Mouse (Mus musculus): ENCODE data around the gene Dhx9. TPM values are rescaled to one million over a fixed set of nuclear protein-coding genes. Genes with fewer than 3 reads are reported as not detected.
"Not testable (repeated sequence)": the region's sequence is repeated elsewhere in the genome, so short reads cannot be mapped to it uniquely, and the experiment has no call there.

Gene Dhx9
- polyA plus RNA-seq, 1 experiment, result 32.5 TPM

GRCm38 (mm10) chr1:153486767-153487499, 527 bp downstream of the Dhx9 start:
- peak overlapping the region; percentile 97 for H3K4me3 ChIP-seq (ENCODE audit: control insufficient read depth, low read depth, low read length)
- no peaks in the 10 kb centered on the region for H3K36me3 ChIP-seq (ENCODE audit: control insufficient read depth, insufficient read depth, low read length)
- TF ChIP-seq CTCF (IDR thresholded peaks at IDR 0.05; ENCODE audit: control insufficient read depth, insufficient read depth, insufficient replicate concordance, low read depth, low read length) (no peak), POLR2A (IDR thresholded peaks at IDR 0.05; ENCODE audit: control insufficient read depth, low read depth, low read length) (peak; percentile 54)
- peaks cover 6% of the 10 kb centered on the region for H3K4me1 ChIP-seq (ENCODE audit: control insufficient read depth, insufficient read depth, low read length)
- peak overlapping the region; percentile 97 for H3K27ac ChIP-seq (ENCODE audit: control insufficient read depth, insufficient read depth, low read depth, low read length)
- no peaks in the 10 kb centered on the region for H3K27me3 ChIP-seq (ENCODE audit: control insufficient read depth, insufficient read depth, low read length)

DNA sequence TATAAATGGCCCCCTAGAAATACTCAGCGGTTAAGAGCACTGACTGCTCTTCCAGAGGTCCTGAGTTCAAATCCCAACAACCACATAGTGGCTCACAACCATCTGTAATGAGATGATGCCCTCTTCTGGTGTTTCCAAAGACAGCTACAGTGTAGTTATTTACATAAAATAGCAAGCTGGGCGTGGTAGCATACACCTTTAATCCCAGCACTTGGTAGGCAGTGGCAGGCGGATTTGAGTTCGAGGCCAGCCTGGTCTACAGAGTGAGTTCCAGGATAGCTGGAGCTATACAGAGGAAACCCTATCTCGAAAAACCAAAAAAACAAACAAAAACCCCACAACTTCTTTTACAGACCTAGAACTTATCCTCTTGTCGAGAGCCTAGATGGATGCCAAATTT, 1.3 kb downstream of the Dhx9 start:
- not testable (repeated sequence) for H3K27ac ChIP-seq (ENCODE audit: control insufficient read depth, insufficient read depth, low read depth, low read length); H3K27me3 ChIP-seq (ENCODE audit: control insufficient read depth, insufficient read depth, low read length); H3K36me3 ChIP-seq (ENCODE audit: control insufficient read depth, insufficient read depth, low read length); H3K4me1 ChIP-seq (ENCODE audit: control insufficient read depth, insufficient read depth, low read length)
- H3K4me3 ChIP-seq (ENCODE audit: control insufficient read depth, low read depth, low read length), result peak overlapping the region; percentile 97

DNA sequence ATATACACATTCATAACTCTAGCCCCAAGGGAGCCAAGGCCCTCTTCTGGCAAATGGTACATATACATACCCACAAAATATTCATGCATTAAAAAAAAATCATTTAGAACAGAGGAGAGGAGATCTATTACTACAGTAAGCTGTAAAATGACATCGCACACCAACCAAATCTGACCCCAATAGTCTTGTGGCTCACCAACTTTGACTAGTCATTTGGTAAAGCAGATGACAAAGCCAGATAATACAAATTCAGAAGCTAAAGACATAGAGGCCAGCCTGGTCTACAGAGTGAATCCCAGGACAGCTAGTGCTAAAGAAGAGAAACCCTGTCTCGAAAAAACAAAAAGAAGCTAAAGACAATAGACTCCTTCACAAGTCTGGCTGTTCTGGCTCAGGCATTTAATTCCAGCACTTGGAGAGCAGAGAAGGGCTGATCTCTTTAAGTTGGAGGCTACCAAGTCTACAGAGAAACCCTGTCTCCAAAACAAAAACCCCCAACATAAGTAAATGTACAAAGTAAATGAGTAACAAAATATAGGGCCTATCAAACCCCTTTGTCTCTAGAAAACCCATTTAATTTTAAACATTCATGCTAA, 2.2 kb downstream of the Dhx9 start:
- Histone ChIP-seq H3K4me3 (ENCODE audit: control insufficient read depth, low read depth, low read length) (no peak overlapping the region; the same call in 1 of the 2 replicates), H3K27me3 (ENCODE audit: control insufficient read depth, insufficient read depth, low read length) (no peaks in the 10 kb centered on the region), H3K4me1 (ENCODE audit: control insufficient read depth, insufficient read depth, low read length) (peaks cover 6% of the 10 kb centered on the region), H3K27ac (ENCODE audit: control insufficient read depth, insufficient read depth, low read depth, low read length) (no peak overlapping the region), H3K36me3 (ENCODE audit: control insufficient read depth, insufficient read depth, low read length) (no peaks in the 10 kb centered on the region)
- TF ChIP-seq CTCF (IDR thresholded peaks at IDR 0.05; ENCODE audit: control insufficient read depth, insufficient read depth, insufficient replicate concordance, low read depth, low read length) (no peak), POLR2A (IDR thresholded peaks at IDR 0.05; ENCODE audit: control insufficient read depth, low read depth, low read length) (no peak)

DNA sequence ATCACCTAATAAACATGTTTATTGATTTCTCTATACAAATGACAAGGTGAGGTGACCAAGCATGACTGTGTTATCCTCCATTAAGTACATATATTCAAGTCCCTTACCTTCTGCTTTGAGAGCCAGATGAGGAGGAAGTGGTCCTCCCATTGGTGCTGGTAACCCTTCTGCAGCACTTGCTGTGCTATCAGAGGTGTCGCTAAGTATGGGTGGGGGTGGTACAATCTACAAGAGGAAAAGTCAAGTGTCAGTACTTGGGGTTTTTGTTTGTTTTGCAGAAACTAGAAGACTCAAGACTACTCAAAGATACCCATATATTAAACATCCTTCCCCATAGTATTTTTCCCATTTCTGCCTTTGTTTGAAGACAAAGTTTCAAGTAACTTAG, 6.4 kb downstream of the Dhx9 start:
- Histone ChIP-seq H3K27ac (ENCODE audit: control insufficient read depth, insufficient read depth, low read depth, low read length) (no peak overlapping the region), H3K4me1 (ENCODE audit: control insufficient read depth, insufficient read depth, low read length) (no peaks in the 10 kb centered on the region), H3K27me3 (ENCODE audit: control insufficient read depth, insufficient read depth, low read length) (no peaks in the 10 kb centered on the region), H3K36me3 (ENCODE audit: control insufficient read depth, insufficient read depth, low read length) (no peaks in the 10 kb centered on the region), H3K4me3 (ENCODE audit: control insufficient read depth, low read depth, low read length) (no peak overlapping the region)
- TF ChIP-seq POLR2A (IDR thresholded peaks at IDR 0.05; ENCODE audit: control insufficient read depth, low read depth, low read length) (no peak), CTCF (IDR thresholded peaks at IDR 0.05; ENCODE audit: control insufficient read depth, insufficient read depth, insufficient replicate concordance, low read depth, low read length) (no peak)

DNA sequence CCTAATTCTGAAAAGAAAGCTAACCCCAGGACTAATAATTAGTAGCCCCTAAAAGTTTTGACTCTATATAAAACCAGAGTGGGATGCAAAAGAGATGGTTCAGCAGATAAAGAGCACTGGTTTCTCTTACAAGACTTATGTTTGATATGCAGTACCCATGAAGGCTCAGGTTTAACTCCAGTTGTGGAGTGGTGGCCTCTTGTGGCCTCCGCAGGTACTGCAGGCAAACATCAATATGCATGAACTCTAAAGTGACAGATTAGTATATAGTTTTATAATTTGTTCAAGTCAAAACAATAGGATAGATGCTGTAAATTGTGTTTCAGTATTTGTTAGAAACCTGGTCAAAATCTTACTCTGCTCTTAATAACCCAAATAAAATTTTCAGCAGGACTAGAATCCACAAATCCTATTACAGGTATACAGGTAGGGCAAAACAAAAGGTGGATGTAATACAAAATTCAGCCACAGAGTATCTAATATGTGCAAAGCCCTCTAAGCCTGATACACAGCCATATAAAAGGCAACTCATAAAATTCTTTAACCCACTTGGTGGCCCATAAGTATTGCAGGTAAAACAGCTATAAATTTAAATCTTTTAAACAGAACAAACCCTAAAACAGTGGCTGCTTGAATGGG, 7.0 kb downstream of the Dhx9 start:
- no peaks in the 10 kb centered on the region for H3K4me1 ChIP-seq (ENCODE audit: control insufficient read depth, insufficient read depth, low read length)
- H3K4me3 ChIP-seq (ENCODE audit: control insufficient read depth, low read depth, low read length), result no peak overlapping the region
- H3K36me3 ChIP-seq (ENCODE audit: control insufficient read depth, insufficient read depth, low read length), result no peaks in the 10 kb centered on the region
- no peaks in the 10 kb centered on the region for H3K27me3 ChIP-seq (ENCODE audit: control insufficient read depth, insufficient read depth, low read length)
- TF ChIP-seq CTCF (IDR thresholded peaks at IDR 0.05; ENCODE audit: control insufficient read depth, insufficient read depth, insufficient replicate concordance, low read depth, low read length) (peak; percentile 44; the same call in 1 of the 2 replicates), POLR2A (IDR thresholded peaks at IDR 0.05; ENCODE audit: control insufficient read depth, low read depth, low read length) (no peak)
- H3K27ac ChIP-seq (ENCODE audit: control insufficient read depth, insufficient read depth, low read depth, low read length), result no peak overlapping the region

- H3K4me1 ChIP-seq (ENCODE audit: control insufficient read depth, insufficient read depth, low read length), result no peaks in the 10 kb centered on the region
- H3K36me3 ChIP-seq (ENCODE audit: control insufficient read depth, insufficient read depth, low read length), result no peaks in the 10 kb centered on the region; the same call in 1 of the 2 replicates
- H3K27me3 ChIP-seq (ENCODE audit: control insufficient read depth, insufficient read depth, low read length), result no peaks in the 10 kb centered on the region
- H3K27ac ChIP-seq (ENCODE audit: control insufficient read depth, insufficient read depth, low read depth, low read length), result no peak overlapping the region
- H3K4me3 ChIP-seq (ENCODE audit: control insufficient read depth, low read depth, low read length), result no peak overlapping the region
- TF ChIP-seq CTCF (IDR thresholded peaks at IDR 0.05; ENCODE audit: control insufficient read depth, insufficient read depth, insufficient replicate concordance, low read depth, low read length), result no peak
Observed at GRCm38 (mm10) chr1:153479296-153479695, 8.2 kb downstream of the Dhx9 start.

DNA sequence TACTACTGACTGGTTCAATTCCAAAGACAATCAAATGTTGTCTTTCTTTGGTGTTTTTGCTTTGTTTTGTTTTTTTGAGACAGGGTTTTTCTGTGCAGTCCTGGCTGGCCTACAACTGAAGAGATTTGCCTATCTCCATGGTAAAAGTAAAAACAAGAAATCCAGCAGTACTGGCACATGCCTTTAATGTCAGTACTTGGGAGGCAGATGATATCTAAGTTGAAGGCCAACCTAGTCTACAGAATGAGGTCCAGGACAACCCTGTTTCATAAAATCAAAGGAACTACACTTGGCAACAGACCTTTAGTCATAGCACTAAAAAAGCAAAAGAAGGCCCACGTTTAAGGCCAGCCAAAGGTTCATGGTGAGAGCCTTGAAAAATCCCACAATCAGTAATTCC, 25.7 kb downstream of the Dhx9 start:
- Histone ChIP-seq H3K36me3 (ENCODE audit: control insufficient read depth, insufficient read depth, low read length) (peaks cover 4% of the 10 kb centered on the region), H3K27me3 (ENCODE audit: control insufficient read depth, insufficient read depth, low read length) (no peaks in the 10 kb centered on the region), H3K4me3 (ENCODE audit: control insufficient read depth, low read depth, low read length) (no peak overlapping the region), H3K4me1 (ENCODE audit: control insufficient read depth, insufficient read depth, low read length) (no peaks in the 10 kb centered on the region), H3K27ac (ENCODE audit: control insufficient read depth, insufficient read depth, low read depth, low read length) (no peak overlapping the region)
- no peak for TF ChIP-seq CTCF (IDR thresholded peaks at IDR 0.05; ENCODE audit: control insufficient read depth, insufficient read depth, insufficient replicate concordance, low read depth, low read length)
- TF ChIP-seq POLR2A (IDR thresholded peaks at IDR 0.05; ENCODE audit: control insufficient read depth, low read depth, low read length), result no peak

Measured in testis, adult 2 months (tissue).